10 mouse cellular contexts compared by ENCODE assay signal in genomic region chr2:28688431-28688830, GRCm38 (mm10). TPM values are rescaled to one million over a fixed set of nuclear protein-coding genes. Genes with fewer than 3 reads are reported as not detected.
DNase-seq lines count a peak whose midpoint lies in the region; ATAC-seq and TF ChIP-seq lines count a peak whose summit lies in the region.
"Had no signal": no experiment of that assay in that cellular context is flagged by ENCODE, and none has a peak within 500 bp of the region (broad histone marks: within the 10 kb centered on the region; RNA-seq: fewer than 3 reads in every experiment).

No protein-coding gene starts in this region.

- H3K4me3 ChIP-seq in forebrain, embryonic 11.5 days (ENCODE audit: low read depth, low read length) = no peak overlapping the region
- no peak overlapping the region for H3K4me3 ChIP-seq in forebrain, embryonic 15.5 days
- no peak overlapping the region for H3K4me3 ChIP-seq in liver, adult 2 months (ENCODE audit: insufficient read depth, low read depth, low read length)
- H3K4me3 ChIP-seq in liver, embryonic 11.5 days (ENCODE audit: low read depth, low read length) = no peak overlapping the region
- no peak overlapping the region for H3K4me3 ChIP-seq in heart, embryonic 12.5 days
- H3K4me3 ChIP-seq: neural tube, embryonic 13.5 days had no signal

- peak; percentile 66 for TF ChIP-seq CTCF in liver, adult 2 months (IDR thresholded peaks at IDR 0.05; ENCODE audit: low read depth, low read length)

- H3K27me3 ChIP-seq in forebrain, embryonic 11.5 days (ENCODE audit: control insufficient read depth, insufficient read depth, low read length) = no peaks in the 10 kb centered on the region
- no peaks in the 10 kb centered on the region for H3K27me3 ChIP-seq in forebrain, embryonic 15.5 days
- H3K27me3 ChIP-seq in liver, adult 2 months (ENCODE audit: control insufficient read depth, insufficient read depth, low read length) = no peaks in the 10 kb centered on the region
- H3K27me3 ChIP-seq in liver, embryonic 11.5 days (replicated peaks; ENCODE audit: control insufficient read depth, insufficient read depth, low read length) = no peaks in the 10 kb centered on the region
- no peaks in the 10 kb centered on the region for H3K27me3 ChIP-seq in heart, embryonic 12.5 days (replicated peaks)
- H3K27me3 ChIP-seq: neural tube, embryonic 13.5 days had no signal

- ATAC-seq in forebrain, embryonic 11.5 days (replicated peaks; ENCODE audit: low FRiP score) = no peak
- ATAC-seq in forebrain, embryonic 15.5 days (replicated peaks) = no peak
- ATAC-seq in liver, embryonic 11.5 days (replicated peaks; ENCODE audit: low FRiP score) = no peak
- no peak for ATAC-seq in heart, embryonic 12.5 days (ENCODE audit: insufficient number of reproducible peaks, low FRiP score)

- H3K9ac ChIP-seq in forebrain, embryonic 11.5 days (ENCODE audit: low read length) = no peak overlapping the region
- H3K9ac ChIP-seq in forebrain, embryonic 15.5 days (replicated peaks) = no peak overlapping the region
- H3K9ac ChIP-seq in liver, adult 2 months (ENCODE audit: low read depth, low read length) = no peak overlapping the region
- H3K9ac ChIP-seq in liver, embryonic 11.5 days (ENCODE audit: low read depth, low read length) = no peak overlapping the region
- no peak overlapping the region for H3K9ac ChIP-seq in heart, embryonic 12.5 days
- H3K9ac ChIP-seq: neural tube, embryonic 13.5 days had no signal

- peak; percentile 65 for DNase-seq in forebrain, embryonic 11.5 days (ENCODE audit: low spot score)
- DNase-seq in liver, adult 2 months (ENCODE audit: extremely low read depth, low read depth, low spot score) = no peak
- DNase-seq in liver, embryonic 11.5 days (ENCODE audit: low spot score) = no peak
- DNase-seq in c-Kit-positive CD71-negative TER-119-negative erythroid progenitor cells, embryonic 14.5 days (ENCODE audit: low read depth) = peak; percentile 38
- peak; percentile 45 for DNase-seq in lung, postnatal 36 days
- no peak for DNase-seq in urinary bladder, postnatal 36 days (ENCODE audit: low spot score in 2 of 2)

- H3K79me2 ChIP-seq in liver, adult 2 months (ENCODE audit: control insufficient read depth, insufficient read depth, low read length) = no peaks in the 10 kb centered on the region

- no peaks in the 10 kb centered on the region for H3K9me3 ChIP-seq in forebrain, embryonic 11.5 days (ENCODE audit: control insufficient read depth, low read length)
- no peaks in the 10 kb centered on the region for H3K9me3 ChIP-seq in forebrain, embryonic 15.5 days
- no peaks in the 10 kb centered on the region for H3K9me3 ChIP-seq in liver, embryonic 11.5 days (ENCODE audit: control insufficient read depth, low read length)
- H3K9me3 ChIP-seq in heart, embryonic 12.5 days (replicated peaks) = no peaks in the 10 kb centered on the region
- H3K9me3 ChIP-seq: neural tube, embryonic 13.5 days had no signal

- H3K4me2 ChIP-seq in forebrain, embryonic 11.5 days (ENCODE audit: low read depth, low read length, severe bottlenecking) = no peak overlapping the region
- H3K4me2 ChIP-seq in forebrain, embryonic 15.5 days (replicated peaks) = no peak overlapping the region
- H3K4me2 ChIP-seq in liver, embryonic 11.5 days = no peak overlapping the region
- no peak overlapping the region for H3K4me2 ChIP-seq in heart, embryonic 12.5 days
- H3K4me2 ChIP-seq: neural tube, embryonic 13.5 days had no signal

- H3K27ac ChIP-seq in forebrain, embryonic 11.5 days (ENCODE audit: low read depth, low read length) = no peak overlapping the region
- H3K27ac ChIP-seq in forebrain, embryonic 15.5 days (replicated peaks) = no peak overlapping the region
- H3K27ac ChIP-seq in liver, adult 2 months (replicated peaks; ENCODE audit: insufficient read depth, low read depth, low read length) = no peak overlapping the region
- H3K27ac ChIP-seq in liver, embryonic 11.5 days (ENCODE audit: low read depth, low read length) = no peak overlapping the region
- no peak overlapping the region for H3K27ac ChIP-seq in heart, embryonic 12.5 days (ENCODE audit: poor library complexity, severe bottlenecking)
- H3K27ac ChIP-seq: neural tube, embryonic 13.5 days had no signal

- WGBS in forebrain, embryonic 11.5 days = 46% methylated on average over 3 of the region's 3 CpGs
- WGBS in forebrain, embryonic 15.5 days = 49% methylated on average over 3 of the region's 3 CpGs
- 83% methylated on average over 3 of the region's 3 CpGs for WGBS in liver, adult 2 months
- WGBS in liver, embryonic 11.5 days = 42% methylated on average over 3 of the region's 3 CpGs
- 39% methylated on average over 3 of the region's 3 CpGs for WGBS in heart, embryonic 12.5 days

- no peaks in the 10 kb centered on the region for H3K4me1 ChIP-seq in forebrain, embryonic 11.5 days (replicated peaks; ENCODE audit: control insufficient read depth, insufficient read depth, low read length)
- H3K4me1 ChIP-seq in forebrain, embryonic 15.5 days = no peaks in the 10 kb centered on the region
- H3K4me1 ChIP-seq in liver, adult 2 months (ENCODE audit: control insufficient read depth, insufficient read depth, low read length) = no peaks in the 10 kb centered on the region
- no peaks in the 10 kb centered on the region for H3K4me1 ChIP-seq in liver, embryonic 11.5 days (replicated peaks; ENCODE audit: control insufficient read depth, insufficient read depth, low read length)
- 0 out of 2 replicates have a peak, but pooled peaks cover 3% of the 10 kb centered on the region for H3K4me1 ChIP-seq in heart, embryonic 12.5 days (replicated peaks)
- H3K4me1 ChIP-seq: neural tube, embryonic 13.5 days had no signal

- no peak for TF ChIP-seq POLR2A in liver, adult 2 months (IDR thresholded peaks at IDR 0.05; ENCODE audit: extremely low read depth, insufficient read depth, low read length)

- no peaks in the 10 kb centered on the region for H3K36me3 ChIP-seq in forebrain, embryonic 11.5 days (ENCODE audit: control insufficient read depth, insufficient read depth, low read length)
- H3K36me3 ChIP-seq in forebrain, embryonic 15.5 days = peaks cover 42% of the 10 kb centered on the region
- H3K36me3 ChIP-seq in liver, adult 2 months (ENCODE audit: control insufficient read depth, insufficient read depth, low read length) = peaks cover 24% of the 10 kb centered on the region; the same call in 1 of the 2 replicates
- peaks cover 14% of the 10 kb centered on the region for H3K36me3 ChIP-seq in liver, embryonic 11.5 days (ENCODE audit: control insufficient read depth, insufficient read depth, low read length)
- peaks cover 43% of the 10 kb centered on the region for H3K36me3 ChIP-seq in heart, embryonic 12.5 days

RNA-seq across cellular contexts. Expression of gene Spaca9, which starts 11.1 kb away (rescaled TPM):
- 1.5 and 2.1 TPM in 2 replicates for polyA plus RNA-seq in forebrain, embryonic 11.5 days (2014; fragmentation: Nextera tagmentation; extraction: Ambion mirVana)
- 1.5 and 1.8 TPM in 2 replicates for polyA plus RNA-seq in forebrain, embryonic 15.5 days (2015; fragmentation: Nextera tagmentation; extraction: Ambion mirVana)
- 0.60 TPM in 1 of 2 replicates, not detected in the other for total RNA-seq in liver, adult 2 months (2014; rRNA removed)
- polyA plus RNA-seq in liver, adult 2 months (2012; rRNA removed) = 0.16 and 0.26 TPM in 2 replicates
- 3.5 and 4.4 TPM in 2 replicates for polyA plus RNA-seq in liver, embryonic 11.5 days (2014; fragmentation: Nextera tagmentation; extraction: Ambion mirVana)
- 1.2 and 2.2 TPM in 2 replicates for polyA plus RNA-seq in heart, embryonic 12.5 days (2016; fragmentation: Nextera tagmentation; extraction: Ambion mirVana)
- total RNA-seq: heart, postnatal 36 days had no signal

RNA-seq across cellular contexts. Expression of gene Ak8, which starts 11.5 kb away (rescaled TPM):
- 0.23 and 0.48 TPM in 2 replicates for polyA plus RNA-seq in forebrain, embryonic 11.5 days (2014; fragmentation: Nextera tagmentation; extraction: Ambion mirVana)
- polyA plus RNA-seq in forebrain, embryonic 15.5 days (2015; fragmentation: Nextera tagmentation; extraction: Ambion mirVana) = 0.92 and 1.7 TPM in 2 replicates
- total RNA-seq in liver, adult 2 months (2014; rRNA removed) = not detected in 2 replicates
- polyA plus RNA-seq in liver, adult 2 months (2012; rRNA removed) = 0.09 TPM in 1 of 2 replicates, not detected in the other
- 0.38 and 0.69 TPM in 2 replicates for polyA plus RNA-seq in liver, embryonic 11.5 days (2014; fragmentation: Nextera tagmentation; extraction: Ambion mirVana)
- polyA plus RNA-seq in heart, embryonic 12.5 days (2016; fragmentation: Nextera tagmentation; extraction: Ambion mirVana) = 0.42 and 0.51 TPM in 2 replicates
- total RNA-seq: heart, postnatal 36 days had no signal

RNA-seq across cellular contexts. Expression of gene Tsc1, which starts 47.4 kb away (rescaled TPM):
- 27.4 and 32.4 TPM in 2 replicates for polyA plus RNA-seq in forebrain, embryonic 11.5 days (2014; fragmentation: Nextera tagmentation; extraction: Ambion mirVana)
- polyA plus RNA-seq in forebrain, embryonic 15.5 days (2015; fragmentation: Nextera tagmentation; extraction: Ambion mirVana) = 35.8 and 38.4 TPM in 2 replicates
- total RNA-seq in liver, adult 2 months (2014; rRNA removed) = 14.4 and 19.8 TPM in 2 replicates
- polyA plus RNA-seq in liver, adult 2 months (2012; rRNA removed) = 8.6 and 10.0 TPM in 2 replicates
- polyA plus RNA-seq in liver, embryonic 11.5 days (2014; fragmentation: Nextera tagmentation; extraction: Ambion mirVana) = 20.7 and 21.3 TPM in 2 replicates
- polyA plus RNA-seq in heart, embryonic 12.5 days (2016; fragmentation: Nextera tagmentation; extraction: Ambion mirVana) = 16.7 and 17.6 TPM in 2 replicates

Comparison
In these comparisons a context has a peak if more than half of its experiments do, and no peak if none do; other contexts are left out.
1. DNase-seq: peak in forebrain, embryonic 11.5 days (single experiment), c-Kit-positive CD71-negative TER-119-negative erythroid progenitor cells, embryonic 14.5 days (single experiment) and lung, postnatal 36 days (single experiment); none in liver, adult 2 months (single experiment), liver, embryonic 11.5 days (single experiment) and urinary bladder, postnatal 36 days (0 of 2).